Mouse (Mus musculus): Measurements from ENCODE around the gene Med13l.

Med13l gene

DNA sequence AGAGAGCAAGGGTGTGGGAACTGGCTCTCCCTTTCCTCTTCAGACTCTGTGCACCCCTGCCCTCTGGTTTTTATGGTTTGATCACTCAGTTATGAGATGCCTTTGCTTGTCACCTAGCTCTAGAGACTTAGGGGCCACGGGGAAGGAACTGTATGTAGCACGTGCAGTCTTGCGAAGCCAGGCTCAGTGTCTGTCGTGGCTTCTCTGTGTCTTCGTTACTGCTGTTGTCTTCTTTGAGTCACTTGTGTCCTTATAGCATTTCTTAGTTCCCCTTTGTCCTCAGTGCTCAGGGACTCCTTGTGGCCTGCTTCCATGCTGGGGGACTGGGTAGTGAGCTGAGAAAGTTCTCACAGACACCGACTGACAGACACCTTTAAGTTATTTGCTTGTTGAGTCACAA is 86.9 kb downstream of the Med13l start:
- no peak for TF ChIP-seq GATA4 (IDR thresholded peaks at IDR 0.05; ENCODE audit: insufficient replicate concordance, low read length)

DNA sequence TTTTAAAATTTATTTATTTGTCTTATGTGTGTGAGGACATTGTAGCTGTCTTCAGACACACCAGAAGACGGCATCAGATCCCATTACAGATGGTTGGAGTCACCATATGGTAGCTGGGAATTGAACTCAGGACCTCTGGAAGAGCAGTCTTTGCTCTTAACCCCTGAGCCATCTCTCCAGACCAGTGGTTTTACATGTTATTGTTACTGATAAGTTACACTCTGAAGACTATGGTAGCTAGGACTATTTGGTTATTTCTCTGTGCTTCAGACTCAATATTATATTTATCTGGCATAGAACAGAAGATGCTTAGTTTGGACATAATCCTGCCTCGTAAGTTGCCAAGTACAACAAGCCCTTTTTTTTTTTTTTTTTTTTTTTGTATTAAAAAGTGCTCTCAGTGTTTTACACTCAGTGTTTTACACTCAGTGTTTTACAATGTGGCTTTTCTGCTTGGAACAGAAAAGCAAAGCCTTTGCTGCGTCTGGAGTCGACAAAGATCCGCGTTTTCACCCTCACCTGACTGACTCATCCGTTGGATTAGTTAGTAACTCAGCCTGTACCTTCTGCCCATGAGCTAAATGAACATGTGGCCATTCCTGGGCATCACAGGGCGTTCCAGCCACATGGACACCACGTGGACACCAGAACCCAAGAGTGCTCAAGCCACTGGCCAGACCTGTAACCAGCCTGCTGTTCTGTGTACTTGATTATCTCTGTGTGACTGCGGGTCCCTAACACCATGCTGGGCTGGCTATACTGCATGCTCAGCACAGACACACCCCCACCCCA is 88.9 kb downstream of the Med13l start:
- TF ChIP-seq GATA4 (IDR thresholded peaks at IDR 0.05; ENCODE audit: insufficient replicate concordance, low read length): no peak

DNA sequence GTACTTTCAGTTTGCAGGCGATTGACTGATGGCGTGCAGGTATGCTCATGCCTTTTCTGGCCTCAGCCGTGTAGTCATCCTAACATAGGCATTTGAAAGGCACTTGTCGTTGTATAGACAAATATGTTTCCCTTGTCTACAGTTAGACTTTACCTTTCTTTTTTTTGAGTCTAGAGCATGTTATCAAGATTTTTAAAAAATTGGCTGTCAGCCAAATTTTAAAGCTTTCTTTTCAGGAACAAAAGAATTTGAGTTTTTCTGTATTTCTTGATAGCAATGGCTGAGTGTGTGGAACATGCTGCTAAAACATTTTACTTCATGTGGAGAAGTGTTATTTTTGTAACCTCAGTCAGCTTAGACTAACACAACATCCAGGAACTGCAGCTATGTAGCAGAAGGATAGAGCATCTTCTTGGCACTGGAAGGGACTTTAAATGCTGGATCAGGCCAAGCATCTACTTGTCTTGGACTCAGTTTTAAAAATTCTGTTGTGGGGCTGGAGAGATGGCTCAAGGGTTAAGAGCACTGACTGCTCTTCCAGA is 89.6 kb downstream of the Med13l start:
- TF ChIP-seq GATA4 (IDR thresholded peaks at IDR 0.05; ENCODE audit: insufficient replicate concordance, low read length): no peak

DNA sequence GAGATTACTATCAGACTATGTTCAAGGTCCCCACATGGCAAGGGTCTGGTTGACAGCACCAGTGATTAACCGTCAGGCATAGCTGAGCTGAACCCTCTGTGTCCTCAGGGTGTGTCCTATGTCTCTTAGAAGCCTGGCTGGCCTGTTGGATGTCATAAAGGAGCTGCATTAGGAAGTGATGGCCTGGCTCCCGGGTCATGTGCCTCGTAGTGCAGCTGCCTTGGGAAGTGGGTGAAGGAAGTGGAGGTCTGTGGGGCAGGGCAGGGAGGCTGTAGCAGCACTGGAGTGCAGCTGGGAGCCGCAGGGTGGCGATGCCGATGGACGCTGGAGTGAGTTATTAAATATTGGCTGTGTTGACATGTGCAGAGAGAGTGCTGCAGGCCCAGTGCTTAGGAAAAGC is 90.3 kb downstream of the Med13l start:
- no peak for TF ChIP-seq GATA4 (IDR thresholded peaks at IDR 0.05; ENCODE audit: insufficient replicate concordance, low read length)

DNA sequence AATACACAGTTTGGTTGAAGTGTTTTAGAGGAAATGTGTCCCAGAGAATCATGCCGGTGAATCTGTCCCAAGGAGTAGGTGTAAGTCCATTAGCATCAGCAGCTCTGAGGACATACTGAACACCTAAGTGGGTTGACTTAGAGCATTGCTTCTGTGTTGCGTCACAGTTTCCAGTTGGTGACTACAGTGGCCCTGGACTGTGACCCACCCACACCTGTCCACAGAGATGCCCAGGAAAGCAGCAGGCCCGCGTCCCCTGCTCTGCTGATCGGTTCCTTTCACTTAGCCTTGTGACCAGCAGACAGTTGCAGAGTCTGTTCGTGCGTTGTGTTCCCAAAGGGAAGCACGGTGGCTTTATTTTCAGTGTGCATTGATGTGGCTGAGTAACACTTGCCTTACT is 92.1 kb downstream of the Med13l start:
- no peak for TF ChIP-seq GATA4 (IDR thresholded peaks at IDR 0.05; ENCODE audit: insufficient replicate concordance, low read length)

DNA sequence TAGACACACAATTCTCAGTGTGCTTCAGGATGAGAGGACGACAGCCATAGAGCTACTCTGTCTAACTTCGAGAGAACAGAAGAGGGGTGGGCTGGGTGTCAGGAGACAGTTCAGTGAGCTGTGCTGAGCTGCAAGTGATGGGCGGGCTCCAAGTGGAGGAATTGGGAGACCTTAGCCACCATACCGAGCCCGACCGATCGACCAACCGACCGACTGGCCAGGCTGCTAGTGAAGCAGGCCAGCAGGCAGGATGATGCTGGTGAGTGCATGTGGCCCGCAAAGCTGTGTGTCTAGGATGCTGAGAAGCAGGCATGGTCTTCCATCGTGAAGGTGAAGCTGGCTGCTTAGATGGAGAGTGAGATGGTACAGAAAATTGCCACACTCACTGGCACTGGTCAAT is 94.1 kb downstream of the Med13l start:
- TF ChIP-seq GATA4 (IDR thresholded peaks at IDR 0.05; ENCODE audit: insufficient replicate concordance, low read length): no peak

GRCm38 (mm10) chr5:118655025-118655424 is 94.5 kb downstream of the Med13l start:
- TF ChIP-seq GATA4 (IDR thresholded peaks at IDR 0.05; ENCODE audit: insufficient replicate concordance, low read length): no peak

DNA sequence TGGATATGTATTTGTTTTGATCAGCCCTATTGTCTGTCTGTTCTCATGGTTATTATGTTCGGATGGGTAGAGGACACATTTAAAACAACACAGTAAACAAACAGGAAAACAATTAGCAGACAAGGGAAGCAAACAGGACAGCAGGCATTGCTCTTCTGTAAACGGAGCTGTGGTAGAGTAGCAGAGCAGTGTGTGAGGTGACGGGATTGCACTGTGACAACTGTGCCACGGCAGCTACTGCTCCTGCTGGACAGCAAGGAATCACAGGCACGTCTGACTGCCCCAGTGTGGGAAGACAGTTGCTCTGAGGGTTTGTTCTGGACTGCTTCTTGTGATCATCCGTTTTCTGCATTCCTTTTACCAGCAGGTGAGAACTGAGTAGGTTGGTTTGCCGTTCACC is 94.9 kb downstream of the Med13l start:
- TF ChIP-seq GATA4 (IDR thresholded peaks at IDR 0.05; ENCODE audit: insufficient replicate concordance, low read length): no peak

DNA sequence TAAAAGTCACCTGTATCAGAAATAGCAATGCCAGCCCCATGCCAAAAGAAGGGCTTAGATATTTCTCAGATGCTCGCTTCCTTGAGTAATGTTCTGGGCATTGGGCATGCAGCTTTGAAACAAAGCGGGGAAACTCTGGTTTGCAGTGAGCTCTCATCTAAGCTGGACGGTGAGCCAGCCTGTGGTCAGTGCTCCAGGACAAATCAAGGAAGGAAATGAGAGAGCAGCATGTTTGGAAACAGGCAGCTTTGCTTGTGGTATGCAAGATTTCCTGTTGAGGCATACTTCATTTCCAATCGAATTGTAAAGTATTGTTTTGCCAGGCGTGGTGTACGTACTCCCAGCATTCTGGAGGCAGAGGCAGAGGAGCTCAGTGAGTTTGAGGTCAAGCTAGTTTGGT is 95.5 kb downstream of the Med13l start:
- no peak; the same call in 1 of the 2 replicates for TF ChIP-seq GATA4 (IDR thresholded peaks at IDR 0.05; ENCODE audit: insufficient replicate concordance, low read length)

DNA sequence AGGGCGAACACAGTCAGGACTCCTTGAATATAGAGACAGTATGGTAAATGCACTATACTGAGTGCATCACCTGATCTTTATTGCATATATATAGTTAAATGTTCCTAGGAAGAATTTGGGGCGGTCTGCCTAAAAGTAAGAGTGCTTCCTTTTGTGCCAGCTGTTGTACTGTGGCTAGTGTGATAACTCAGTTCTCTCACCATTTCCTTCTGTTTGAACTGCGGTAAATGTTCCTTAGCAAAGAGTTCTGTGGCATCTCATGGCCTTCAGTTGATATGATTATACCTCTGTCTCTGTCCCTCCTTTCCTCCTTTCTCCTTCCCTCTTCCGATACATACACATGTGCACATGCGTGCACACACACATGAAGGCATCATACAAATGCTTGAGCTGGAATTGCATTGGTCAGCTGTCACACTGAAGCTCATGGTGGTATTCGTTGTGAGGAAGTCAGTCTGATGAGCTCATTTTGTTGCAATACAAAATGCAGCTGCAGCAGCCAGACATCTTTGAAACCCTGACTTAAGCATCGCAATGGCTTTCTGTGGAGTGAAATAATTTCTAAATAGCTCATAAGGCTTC is 97.9 kb downstream of the Med13l start:
- no peak for TF ChIP-seq GATA4 (IDR thresholded peaks at IDR 0.05; ENCODE audit: insufficient replicate concordance, low read length)

DNA sequence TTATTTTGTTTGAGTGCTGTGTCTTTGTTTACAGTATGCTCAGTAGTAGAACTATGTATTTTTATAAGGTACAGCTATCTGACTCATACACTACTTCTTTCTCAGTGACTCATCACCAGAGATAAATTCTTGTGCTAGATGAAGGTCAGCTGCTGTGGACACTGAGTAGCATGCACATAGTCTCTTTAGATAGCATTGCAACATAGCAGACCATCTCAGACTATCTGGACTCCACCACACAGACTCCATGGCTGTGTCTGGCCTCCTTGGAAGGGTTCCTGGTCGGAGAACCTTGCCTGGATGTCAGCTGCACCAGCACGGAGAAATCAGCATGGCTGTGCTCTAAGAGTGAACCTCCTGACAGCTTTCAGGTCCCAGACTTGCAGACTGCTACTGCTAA is 99.2 kb downstream of the Med13l start:
- TF ChIP-seq GATA4 (IDR thresholded peaks at IDR 0.05; ENCODE audit: insufficient replicate concordance, low read length): no peak

- TF ChIP-seq GATA4 (IDR thresholded peaks at IDR 0.05; ENCODE audit: insufficient replicate concordance, low read length): no peak
These were observed 101.3 kb downstream of the Med13l start for GRCm38 (mm10) chr5:118661751-118662150.

DNA sequence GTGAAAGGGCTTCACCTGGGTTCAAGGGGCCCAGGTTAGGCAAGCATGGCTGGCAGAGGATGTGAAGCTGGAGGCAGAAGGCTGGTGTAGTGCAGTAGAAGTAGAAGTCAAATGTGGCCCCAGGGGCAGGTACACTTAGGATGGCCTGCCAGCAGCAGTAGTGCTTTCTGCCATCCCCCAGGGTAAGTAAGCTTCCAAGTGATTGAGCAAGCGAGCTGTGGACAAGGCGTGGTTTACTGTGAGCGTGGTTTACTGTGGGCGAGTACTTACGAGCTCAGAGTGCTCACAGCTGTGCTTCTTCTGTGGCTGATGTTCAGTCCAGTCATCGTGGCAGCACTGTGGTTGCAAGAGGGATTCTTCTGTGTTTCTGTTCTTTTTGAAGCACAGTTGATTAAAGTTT is 103.5 kb downstream of the Med13l start:
- no peak for TF ChIP-seq GATA4 (IDR thresholded peaks at IDR 0.05; ENCODE audit: insufficient replicate concordance, low read length)

GRCm38 (mm10) chr5:118665023-118665422 is 104.5 kb downstream of the Med13l start:
- no peak for TF ChIP-seq GATA4 (IDR thresholded peaks at IDR 0.05; ENCODE audit: insufficient replicate concordance, low read length)

DNA sequence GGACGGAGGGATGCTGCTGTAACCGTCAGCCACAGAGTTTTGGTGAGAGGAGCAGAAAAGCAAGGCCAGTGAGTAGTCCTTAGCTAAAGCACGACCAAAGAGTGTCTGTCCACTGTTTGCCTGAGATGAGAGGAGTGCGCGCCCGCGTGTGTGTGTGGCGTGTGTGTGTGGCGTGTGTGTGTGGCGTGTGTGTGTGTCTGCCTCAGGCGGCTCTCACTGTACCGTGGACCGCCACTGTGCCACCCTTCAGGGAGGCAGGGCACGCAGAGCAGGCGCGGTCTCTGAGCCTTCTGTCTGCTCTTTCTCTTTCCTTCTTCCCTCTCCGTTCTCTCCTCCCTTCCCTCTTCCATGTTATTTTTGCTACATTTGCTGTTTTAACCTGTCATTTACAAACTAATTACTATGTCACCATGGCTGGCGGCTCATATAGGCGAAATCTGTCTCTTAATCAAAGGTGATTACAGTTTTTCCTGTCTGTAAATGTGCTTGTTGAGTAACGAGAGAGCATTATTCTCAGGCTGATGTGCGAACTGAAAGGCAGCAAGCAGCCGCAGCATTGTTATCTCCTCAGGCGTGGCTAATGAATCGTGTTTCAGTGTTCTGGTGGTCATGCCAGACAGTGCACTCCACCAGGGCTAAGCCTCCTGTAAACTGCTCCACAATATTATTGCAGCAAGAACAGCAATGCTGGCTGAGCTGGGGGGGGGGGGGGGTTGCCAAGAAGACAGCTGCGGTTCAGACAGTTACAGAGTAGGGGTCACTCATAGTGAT is 106.1 kb downstream of the Med13l start:
- TF ChIP-seq GATA4 (IDR thresholded peaks at IDR 0.05; ENCODE audit: insufficient replicate concordance, low read length): no peak

DNA sequence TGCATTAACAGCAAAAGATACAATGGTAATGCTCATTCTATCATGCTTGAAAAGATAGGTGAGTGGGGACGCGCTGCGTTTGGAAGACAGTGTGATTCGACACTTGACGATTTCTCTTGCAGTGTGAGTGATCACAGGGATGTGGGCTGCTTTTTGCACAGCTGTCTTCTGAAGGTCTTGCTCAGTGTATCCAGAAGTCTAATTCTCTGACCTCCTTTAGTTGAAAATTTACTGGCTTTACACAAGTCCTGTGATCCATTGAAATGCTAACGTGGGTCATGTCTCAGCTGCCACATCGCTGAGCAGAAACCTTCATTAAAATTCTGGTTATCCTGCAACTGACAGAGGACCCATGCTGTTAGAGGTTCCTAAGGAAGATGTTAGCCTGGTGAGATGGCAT is 107.4 kb downstream of the Med13l start:
- no peak for TF ChIP-seq GATA4 (IDR thresholded peaks at IDR 0.05; ENCODE audit: insufficient replicate concordance, low read length)
